Mouse (Mus musculus) liver, postnatal 0 days (tissue): ENCODE results near the gene Itln1.

Experiments
- CTCF ChIP-seq: sonication (generic); IDR thresholded peaks from 2 replicates; pipeline ENCODE4 v1.5.1; 2016; ENCODE audit warnings: antibody characterized with exemption, low read depth
- EP300 ChIP-seq: IDR thresholded peaks from 2 replicates; pipeline ENCODE4 v1.6.1; 2016; ENCODE audit warnings: antibody characterized with exemption, low read depth, mild to moderate bottlenecking

- TF ChIP-seq CTCF (no peak), EP300 (no peak)
Observed at GRCm38 (mm10) chr1:171470896-171471295, 64.2 kb downstream of the Itln1 start.
